Mouse (Mus musculus) hindbrain, postnatal 0 days (tissue): Measurements from ENCODE around the gene Tyro3. TPM values are rescaled to one million over a fixed set of nuclear protein-coding genes. Genes with fewer than 3 reads are reported as not detected.

Experiments
- ATAC-seq: fragments of 200-750 bp; cut with Nextera tagmentation; 2 replicates; pipeline ENCODE4 v1.8.0; 2017; ENCODE audit warnings: mild to moderate bottlenecking, moderate TSS enrichment, moderate library complexity
- DNase-seq: peaks from one replicate; pipeline ENCODE4 v3.0.0-alpha.2; 2015; ENCODE audit warnings: low spot score
- H3K27ac ChIP-seq: fragments of 300-500 bp; sonication (generic); 2 replicates; pipeline ENCODE4 v1.5.1; 2014; ENCODE audit warnings: mild to moderate bottlenecking
- H3K27me3 ChIP-seq: fragments of 300-500 bp; sonication (generic); 2 replicates; pipeline ENCODE4 v1.6.1; 2014; ENCODE audit warnings: low read length, mixed read lengths; ENCODE audit not compliant: insufficient read depth
- H3K36me3 ChIP-seq: fragments of 300-500 bp; sonication (generic); 2 replicates; pipeline ENCODE4 v1.6.1; 2014; ENCODE audit warnings: low read length, mixed read lengths; ENCODE audit not compliant: insufficient read depth
- H3K4me1 ChIP-seq: fragments of 300-500 bp; sonication (generic); 2 replicates; pipeline ENCODE4 v1.6.1; 2014; ENCODE audit warnings: antibody characterized with exemption, low read length, mixed read lengths; ENCODE audit not compliant: insufficient read depth
- H3K4me2 ChIP-seq: fragments of 300-500 bp; sonication (generic); 2 replicates; pipeline ENCODE4 v1.6.1; 2014; ENCODE audit warnings: low read depth, mild to moderate bottlenecking, low read length, moderate library complexity, mixed read lengths
- H3K4me3 ChIP-seq: fragments of 300-500 bp; sonication (generic); 2 replicates; pipeline ENCODE4 v1.5.1; 2014; ENCODE audit warnings: low read length
- H3K9ac ChIP-seq: fragments of 300-500 bp; sonication (generic); replicated peaks from 2 replicates; pipeline ENCODE4 v1.6.1; 2014; ENCODE audit warnings: mild to moderate bottlenecking, low read length, moderate library complexity, mixed read lengths
- H3K9me3 ChIP-seq: fragments of 300-500 bp; sonication (generic); 2 replicates; pipeline ENCODE4 v1.6.1; 2016; ENCODE audit warnings: low read length, mixed read lengths
- CTCF ChIP-seq: IDR thresholded peaks from 2 replicates; pipeline ENCODE4 v1.5.1; 2016; ENCODE audit warnings: antibody characterized with exemption, control low read depth, low read depth
- WGBS: fragments of 180-500 bp; shearing (Covaris S2); extraction: QIAGEN DNeasy Blood & Tissue Kit; methylation state at CpG from one replicate; pipeline ENCODE4 v1.1.7; 2014; 5-methylcytosine and 5-hydroxymethylcytosine counted together
- polyA plus RNA-seq: library from polyadenylated mRNA; unstranded; fragments of >200 nt; fragmentation: Nextera tagmentation; extraction: Ambion mirVana; gene quantifications from 2 replicates; pipeline ENCODE4 v1.2.1, GENCODE M21; 2015
- total RNA-seq: library from RNA; depleted of rRNA; stranded (reverse); fragments of >200 nt; gene quantifications from 2 replicates; pipeline ENCODE4 v1.2.3, GENCODE M21; 2014

Tyro3 gene
- total and polyA plus RNA-seq, 2 experiments from 2014 or later: 26.6 to 85.8 TPM

DNA sequence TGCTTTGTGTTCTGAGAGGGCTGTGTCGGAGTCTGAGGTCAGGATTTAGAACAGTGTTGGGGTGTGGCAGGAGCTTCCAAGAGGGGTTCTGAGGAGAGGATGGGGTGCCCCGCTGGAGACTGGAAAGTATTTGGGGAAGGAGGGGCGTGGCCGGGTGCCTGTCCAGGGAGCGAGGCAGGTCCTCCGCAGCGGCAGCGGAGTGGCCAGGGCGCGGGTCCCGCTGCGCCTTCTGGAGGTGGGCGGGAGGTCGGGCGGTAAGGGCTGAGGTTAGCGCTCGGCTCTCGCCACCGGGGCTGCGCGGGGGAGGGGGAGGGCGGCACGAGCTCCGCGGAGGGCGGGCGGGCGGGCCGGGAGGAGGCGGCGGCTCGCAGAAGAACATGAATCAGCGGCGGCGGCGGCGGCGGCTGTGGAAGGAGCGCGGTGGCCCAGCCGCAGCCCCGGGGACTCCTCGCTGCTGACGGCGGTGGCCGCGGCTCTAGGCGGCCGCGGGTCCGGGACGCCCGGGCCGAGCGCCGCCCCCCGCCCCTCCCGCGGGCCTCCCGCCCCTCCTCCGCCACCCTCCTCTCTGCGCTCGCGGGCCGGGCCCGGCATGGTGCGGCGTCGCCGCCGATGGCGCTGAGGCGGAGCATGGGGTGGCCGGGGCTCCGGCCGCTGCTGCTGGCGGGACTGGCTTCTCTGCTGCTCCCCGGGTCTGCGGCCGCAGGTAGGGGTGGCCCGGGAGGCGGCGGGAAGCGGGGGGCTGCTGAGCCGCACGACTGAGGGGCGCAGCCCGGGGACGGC is 1.8 kb downstream of the Tyro3 start:
- peak overlapping the region; percentile 59 for H3K4me3 ChIP-seq

DNA sequence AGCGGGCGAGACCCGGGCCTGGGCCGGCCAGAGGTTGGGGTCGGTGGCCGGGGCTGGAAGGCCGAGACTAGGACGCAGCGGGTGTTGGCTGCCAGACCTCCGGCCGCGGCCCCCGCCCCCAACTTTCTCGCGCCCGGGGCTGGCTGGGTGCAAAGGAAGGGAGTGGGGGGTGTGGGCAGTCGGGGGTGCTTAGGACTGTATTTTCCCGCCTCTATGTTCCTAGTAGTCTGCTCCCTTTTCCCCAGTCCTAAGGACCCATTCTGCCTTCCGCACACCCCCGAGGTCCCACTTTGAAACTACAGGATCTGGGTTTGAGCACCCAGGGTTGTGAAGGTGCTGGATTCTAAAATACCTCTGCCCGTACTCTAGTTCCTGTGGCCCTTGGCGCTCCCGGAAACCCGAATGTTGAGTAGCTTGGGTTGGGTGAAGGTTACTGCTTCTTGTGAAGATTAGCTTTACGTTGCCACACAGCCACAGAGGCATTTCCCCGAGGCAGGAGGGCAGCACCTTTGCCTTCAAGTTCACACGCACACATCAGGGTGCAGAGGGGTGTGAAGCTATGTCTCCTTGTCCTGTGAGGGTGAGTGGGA is 2.5 kb downstream of the Tyro3 start:
- Histone ChIP-seq H3K4me1 (peaks cover 23% of the 10 kb centered on the region), H3K9me3 (no peaks in the 10 kb centered on the region), H3K36me3 (no peaks in the 10 kb centered on the region), H3K4me3 (peak overlapping the region; percentile 59), H3K9ac (peak overlapping the region; percentile 78), H3K27ac (peak overlapping the region; percentile 70), H3K27me3 (no peaks in the 10 kb centered on the region), H3K4me2 (peak overlapping the region; percentile 93)
- TF ChIP-seq CTCF: no peak
- ATAC-seq: peak; percentile 22; the same call in 1 of the 2 replicates
- DNase-seq: peak; percentile 6
- under 1% methylated on average over 12 of the region's 27 CpGs for WGBS

More for the DNA sequence above, 1.8 kb downstream of the Tyro3 start:
- no peaks in the 10 kb centered on the region for H3K9me3 ChIP-seq
- peak overlapping the region; percentile 93 for H3K4me2 ChIP-seq
- H3K9ac ChIP-seq: peak overlapping the region; percentile 78
- H3K27me3 ChIP-seq: no peaks in the 10 kb centered on the region
- peaks cover 18% of the 10 kb centered on the region for H3K4me1 ChIP-seq
- no peaks in the 10 kb centered on the region for H3K36me3 ChIP-seq
- DNase-seq: peak; percentile 55
- WGBS: under 1% methylated on average over 53 of the region's 89 CpGs
- peak overlapping the region; percentile 70 for H3K27ac ChIP-seq
- no peak for TF ChIP-seq CTCF
- ATAC-seq: peak; percentile 73

DNA sequence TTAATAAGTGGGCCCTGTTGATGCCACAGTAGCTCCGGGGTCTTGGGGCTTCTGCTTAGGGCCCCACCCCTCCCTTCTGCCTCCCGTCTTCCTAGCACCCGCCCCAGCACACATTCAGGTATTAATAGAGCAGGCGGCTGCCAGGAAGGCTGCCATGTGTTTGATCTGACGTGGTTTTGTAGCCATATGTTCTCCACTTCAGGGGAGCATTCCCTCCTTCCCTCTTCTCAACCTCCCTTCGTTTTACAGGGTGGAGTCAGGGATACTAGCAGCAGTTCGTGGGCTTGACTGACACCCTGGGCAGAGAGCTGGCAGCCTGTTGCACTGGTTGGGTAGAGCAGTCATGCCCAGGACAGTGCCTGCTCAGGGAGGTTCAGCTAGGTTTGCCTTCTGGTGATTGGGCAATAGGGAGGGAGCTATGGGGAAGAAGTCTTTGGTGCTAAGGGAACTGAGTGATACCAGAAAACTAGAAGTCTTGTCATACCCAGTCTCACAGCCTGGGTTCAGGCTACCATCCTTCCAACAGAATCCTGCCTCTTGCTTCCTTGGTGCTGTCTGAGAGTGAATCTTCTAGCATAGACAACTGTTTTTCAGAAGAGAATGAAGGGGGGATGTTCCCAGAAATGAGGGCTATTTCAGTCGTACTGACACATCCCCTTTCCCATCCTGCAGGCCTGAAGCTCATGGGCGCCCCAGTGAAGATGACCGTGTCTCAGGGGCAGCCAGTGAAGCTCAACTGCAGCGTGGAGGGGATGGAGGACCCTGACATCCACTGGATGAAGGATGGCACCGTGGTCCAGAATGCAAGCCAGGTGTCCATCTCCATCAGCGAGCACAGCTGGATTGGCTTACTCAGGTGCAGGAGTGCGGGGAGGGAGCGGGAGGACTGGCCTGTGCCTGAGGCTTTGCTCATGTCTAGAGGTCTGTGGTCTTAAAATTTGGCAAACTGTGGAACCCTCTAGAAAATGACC is 3.6 kb downstream of the Tyro3 start:
- H3K27ac ChIP-seq: no peak overlapping the region
- H3K4me1 ChIP-seq: peaks cover 23% of the 10 kb centered on the region
- no peaks in the 10 kb centered on the region for H3K27me3 ChIP-seq
- H3K36me3 ChIP-seq: 0 out of 2 replicates have a peak, but pooled peaks cover 3% of the 10 kb centered on the region
- ATAC-seq (no peak), DNase-seq (peak; percentile 6)
- H3K9me3 ChIP-seq: no peaks in the 10 kb centered on the region
- H3K4me2 ChIP-seq: peak overlapping the region; percentile 93
- 52% methylated on average over 15 of the region's 15 CpGs for WGBS
- peak overlapping the region; percentile 59 for H3K4me3 ChIP-seq
- no peak overlapping the region for H3K9ac ChIP-seq
- TF ChIP-seq CTCF: no peak

DNA sequence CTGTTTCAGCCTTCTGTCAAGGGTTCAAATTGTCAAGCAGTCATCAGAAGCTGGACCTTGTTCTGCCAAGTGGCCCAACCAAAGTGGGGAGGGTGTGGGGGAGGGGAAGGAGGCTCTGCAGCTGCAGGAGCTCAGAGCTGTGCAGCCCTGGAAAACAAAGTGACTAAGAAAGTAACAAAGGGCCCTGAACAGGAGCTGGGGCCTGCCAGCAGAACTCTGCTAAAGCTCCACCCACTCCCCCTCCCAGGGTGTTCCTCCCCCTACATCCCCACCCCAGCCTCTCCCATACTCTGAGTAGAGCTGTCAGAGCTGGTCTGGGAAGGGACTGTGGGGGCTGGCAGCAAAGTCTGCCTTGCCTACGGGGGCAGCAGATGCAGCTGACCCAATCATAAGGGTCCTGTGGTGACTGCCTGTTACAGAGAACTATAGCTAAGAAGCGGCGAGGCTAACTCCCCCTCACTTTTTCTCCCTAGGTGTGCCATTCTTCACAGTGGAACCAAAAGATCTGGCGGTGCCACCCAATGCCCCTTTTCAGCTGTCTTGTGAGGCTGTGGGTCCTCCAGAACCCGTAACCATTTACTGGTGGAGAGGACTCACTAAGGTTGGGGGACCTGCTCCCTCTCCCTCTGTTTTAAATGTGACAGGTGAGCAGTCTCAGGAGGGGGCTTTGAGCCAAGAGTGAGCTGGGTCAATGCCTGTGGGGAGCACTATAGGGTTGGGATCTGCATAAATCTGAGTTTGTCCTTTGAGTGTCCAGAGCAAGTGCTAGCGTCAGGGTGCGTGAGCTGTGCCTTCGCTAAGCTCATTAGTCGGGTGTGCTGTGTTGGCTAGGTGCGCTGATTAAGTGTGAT is 5.5 kb downstream of the Tyro3 start:
- Histone ChIP-seq H3K4me1 (peaks cover 23% of the 10 kb centered on the region), H3K36me3 (peaks cover 6% of the 10 kb centered on the region; the same call in 1 of the 2 replicates), H3K27ac (peak overlapping the region; percentile 54; the same call in 1 of the 2 replicates), H3K9ac (no peak overlapping the region), H3K4me2 (no peak overlapping the region), H3K9me3 (no peaks in the 10 kb centered on the region), H3K4me3 (no peak overlapping the region), H3K27me3 (no peaks in the 10 kb centered on the region)
- 34% methylated on average over 10 of the region's 10 CpGs for WGBS
- peak; percentile 44; the same call in 1 of the 2 replicates for ATAC-seq
- TF ChIP-seq CTCF: no peak
- DNase-seq: peak; percentile 56

DNA sequence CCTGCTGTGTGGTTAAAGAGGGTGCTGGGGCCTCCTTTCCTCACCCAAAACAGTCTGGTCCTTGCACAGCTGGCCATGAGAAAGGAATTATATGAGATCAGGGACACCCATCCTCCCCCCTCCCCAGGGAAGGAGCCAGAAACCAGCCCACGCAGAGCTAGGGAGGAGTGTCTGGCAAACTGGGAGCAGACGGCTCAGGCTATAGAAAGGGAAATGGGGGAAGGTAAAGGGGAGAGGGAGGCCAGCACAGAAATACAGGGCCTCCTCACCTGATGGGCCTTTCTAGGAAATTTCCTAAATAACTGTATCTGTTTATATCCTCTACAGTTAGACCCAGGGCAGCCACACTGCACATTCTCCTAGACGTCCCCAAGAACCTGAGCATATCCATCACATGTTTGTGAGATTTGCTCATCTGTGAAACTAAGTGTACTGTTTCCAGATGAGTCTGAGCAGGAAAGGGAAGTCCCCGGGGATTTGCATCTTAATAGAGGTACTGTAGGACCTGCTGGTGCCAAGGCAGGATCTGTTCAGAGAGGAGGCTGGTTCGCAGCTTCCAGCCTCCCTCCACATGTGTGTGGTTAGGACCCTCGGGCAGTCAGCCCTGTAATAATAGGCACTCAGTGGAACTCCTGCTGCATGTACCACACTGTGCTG is 6.2 kb downstream of the Tyro3 start:
- H3K27ac ChIP-seq: no peak overlapping the region
- H3K4me3 ChIP-seq: no peak overlapping the region
- H3K9me3 ChIP-seq: no peaks in the 10 kb centered on the region
- TF ChIP-seq CTCF: no peak
- no peak for ATAC-seq
- H3K4me2 ChIP-seq: no peak overlapping the region
- no peaks in the 10 kb centered on the region for H3K27me3 ChIP-seq
- H3K9ac ChIP-seq: no peak overlapping the region
- WGBS: 16% methylated on average over 6 of the region's 6 CpGs
- peaks cover 14% of the 10 kb centered on the region; the same call in 1 of the 2 replicates for H3K36me3 ChIP-seq
- peak; percentile 35 for DNase-seq
- peaks cover 23% of the 10 kb centered on the region for H3K4me1 ChIP-seq
